Mouse (Mus musculus) heart, embryonic 10.5 days (tissue): Measurements from ENCODE around the gene Ranbp2. TPM values are rescaled to one million over a fixed set of nuclear protein-coding genes. Genes with fewer than 3 reads are reported as not detected.

Experiments
- DNase-seq: peaks from one replicate; pipeline ENCODE4 v3.0.0-alpha.2; 2017; ENCODE audit warnings: low spot score
- H3K27ac ChIP-seq: fragments of 300-500 bp; sonication (generic); 2 replicates; pipeline ENCODE4 v1.5.1; 2016; ENCODE audit warnings: mild to moderate bottlenecking
- H3K27me3 ChIP-seq: fragments of 300-500 bp; sonication (generic); 2 replicates; pipeline ENCODE4 v1.6.1; 2016; ENCODE audit warnings: mild to moderate bottlenecking; ENCODE audit not compliant: poor library complexity, insufficient read depth, severe bottlenecking
- H3K36me3 ChIP-seq: fragments of 300-500 bp; sonication (generic); 2 replicates; pipeline ENCODE4 v1.6.1; 2016; ENCODE audit warnings: mild to moderate bottlenecking, moderate library complexity
- H3K4me1 ChIP-seq: fragments of 300-500 bp; sonication (generic); 2 replicates; pipeline ENCODE4 v1.6.1; 2016; ENCODE audit warnings: mild to moderate bottlenecking
- H3K4me3 ChIP-seq: fragments of 300-500 bp; sonication (generic); 2 replicates; pipeline ENCODE4 v1.5.1; 2016; ENCODE audit warnings: mild to moderate bottlenecking, moderate library complexity
- H3K9me3 ChIP-seq: fragments of 300-500 bp; sonication (generic); 2 replicates; pipeline ENCODE4 v1.6.1; 2016; ENCODE audit warnings: mild to moderate bottlenecking, moderate library complexity
- WGBS: fragments of 180-500 bp; shearing (Covaris S2); methylation state at CpG from one replicate; pipeline ENCODE4 v1.1.7; 2016; 5-methylcytosine and 5-hydroxymethylcytosine counted together
- polyA plus RNA-seq: library from polyadenylated mRNA; unstranded; fragments of >200 nt; fragmentation: Nextera tagmentation; extraction: Ambion mirVana; gene quantifications from 2 replicates; pipeline ENCODE4 v1.2.1, GENCODE M21; 2016

Gene Ranbp2
- polyA plus RNA-seq, 1 experiment from 2014 or later: 20.2 TPM

DNA sequence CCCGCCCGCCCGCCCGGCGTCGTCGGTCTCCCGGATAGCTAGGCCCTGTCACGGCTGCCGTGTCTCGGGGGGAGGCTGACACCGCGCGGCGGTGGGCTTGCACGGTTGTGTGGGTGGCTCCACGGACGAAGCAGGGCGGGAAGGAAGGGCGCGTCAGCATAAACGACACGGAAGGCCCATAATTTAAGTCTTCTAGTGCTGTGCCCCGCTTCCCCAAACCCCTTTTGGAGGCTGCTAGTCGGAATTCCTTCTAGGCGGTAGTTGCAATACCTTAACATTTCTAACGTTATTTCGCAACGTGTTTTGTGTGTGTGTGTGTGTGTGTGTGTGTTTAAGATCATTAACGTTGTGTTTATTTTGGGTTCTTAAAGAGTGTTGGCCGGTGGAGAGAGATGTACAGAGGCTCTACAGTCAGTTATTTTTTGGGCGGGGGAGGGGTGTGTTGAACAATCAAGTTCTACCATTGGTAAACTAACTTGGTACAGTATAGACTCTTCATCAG is 611 bp downstream of the Ranbp2 start:
- Histone ChIP-seq H3K4me1 (peaks cover 8% of the 10 kb centered on the region; the same call in 1 of the 2 replicates), H3K27ac (peak overlapping the region; percentile 99), H3K4me3 (peak overlapping the region; percentile 100), H3K27me3 (no peaks in the 10 kb centered on the region), H3K9me3 (no peaks in the 10 kb centered on the region), H3K36me3 (peaks cover 3% of the 10 kb centered on the region; the same call in 1 of the 2 replicates)
- 0% methylated on average over 29 of the region's 32 CpGs for WGBS
- peak; percentile 80 for DNase-seq

DNA sequence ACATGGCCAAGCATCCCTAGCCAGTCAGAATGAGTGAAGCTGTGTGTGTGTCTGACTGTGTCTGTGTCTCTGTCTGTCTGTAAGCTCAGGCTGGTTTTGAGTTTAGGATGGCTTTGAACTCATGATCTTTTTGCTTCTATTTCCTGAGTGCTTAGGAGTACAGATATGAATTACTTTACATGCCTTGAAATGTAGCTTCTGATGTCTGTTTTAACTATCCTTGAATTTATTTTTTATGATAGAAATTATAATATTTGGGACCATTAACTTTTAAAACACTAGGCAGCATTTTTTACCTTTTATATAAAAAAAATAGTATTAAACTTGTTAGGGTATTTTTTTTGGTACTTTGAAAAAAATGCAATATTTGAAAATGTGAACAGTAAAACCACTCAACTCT is 4.9 kb downstream of the Ranbp2 start:
- no peak for DNase-seq
- Histone ChIP-seq H3K36me3 (peaks cover 43% of the 10 kb centered on the region), H3K27me3 (no peaks in the 10 kb centered on the region), H3K27ac (no peak overlapping the region), H3K9me3 (no peaks in the 10 kb centered on the region), H3K4me1 (peaks cover 3% of the 10 kb centered on the region; the same call in 1 of the 2 replicates), H3K4me3 (no peak overlapping the region)

DNA sequence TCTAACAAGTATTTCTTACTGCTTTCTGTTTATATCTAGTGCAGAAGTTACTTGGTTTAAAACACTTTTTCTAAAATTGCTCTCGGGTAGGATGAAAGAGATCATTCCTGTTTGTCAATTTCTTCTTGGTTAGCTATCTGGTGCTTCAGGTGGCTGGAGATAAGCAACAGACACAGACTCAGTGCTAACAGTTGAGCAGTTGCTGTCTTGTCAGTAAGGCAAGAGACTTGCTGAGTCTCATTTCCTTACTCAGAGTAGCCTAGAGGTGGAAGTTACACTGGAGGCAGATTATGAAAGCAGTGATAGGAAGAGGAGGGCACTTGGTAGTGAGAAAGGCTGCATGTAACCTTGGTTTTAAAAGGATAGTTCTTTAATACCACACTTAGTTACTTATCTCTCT is 5.5 kb downstream of the Ranbp2 start:
- 46% methylated on average over 1 of the region's 1 CpGs for WGBS
- H3K36me3 ChIP-seq: peaks cover 47% of the 10 kb centered on the region
- H3K27me3 ChIP-seq: no peaks in the 10 kb centered on the region

DNA sequence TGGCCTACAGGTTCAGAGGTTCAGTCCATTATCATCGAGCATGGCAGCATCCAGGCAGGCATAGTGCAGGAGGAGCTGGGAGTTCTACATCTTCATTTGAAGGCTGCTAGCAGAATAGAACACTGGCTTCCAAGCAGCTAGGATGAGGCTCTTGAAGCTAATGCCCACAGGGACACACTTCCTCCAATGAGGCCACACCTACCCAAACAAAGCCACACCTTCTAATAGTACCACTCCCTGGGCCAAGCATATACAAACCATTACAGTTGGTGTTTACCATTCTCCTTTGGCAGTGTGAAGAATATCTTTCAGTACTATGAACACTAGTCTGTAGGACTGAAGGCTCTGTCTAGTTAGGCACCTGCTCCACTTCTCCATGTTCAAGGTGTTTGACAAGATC is 13.2 kb downstream of the Ranbp2 start:
- no peak overlapping the region for H3K4me3 ChIP-seq
- WGBS: 89% methylated on average over 1 of the region's 1 CpGs
- no peaks in the 10 kb centered on the region for H3K4me1 ChIP-seq
- H3K9me3 ChIP-seq: no peaks in the 10 kb centered on the region
- DNase-seq: no peak
- H3K27ac ChIP-seq: no peak overlapping the region
- no peaks in the 10 kb centered on the region for H3K27me3 ChIP-seq
- H3K36me3 ChIP-seq: peaks cover 75% of the 10 kb centered on the region

More for the DNA sequence above, 5.5 kb downstream of the Ranbp2 start:
- DNase-seq: no peak
- Histone ChIP-seq H3K9me3 (no peaks in the 10 kb centered on the region), H3K4me3 (no peak overlapping the region), H3K4me1 (peaks cover 3% of the 10 kb centered on the region; the same call in 1 of the 2 replicates), H3K27ac (no peak overlapping the region)

DNA sequence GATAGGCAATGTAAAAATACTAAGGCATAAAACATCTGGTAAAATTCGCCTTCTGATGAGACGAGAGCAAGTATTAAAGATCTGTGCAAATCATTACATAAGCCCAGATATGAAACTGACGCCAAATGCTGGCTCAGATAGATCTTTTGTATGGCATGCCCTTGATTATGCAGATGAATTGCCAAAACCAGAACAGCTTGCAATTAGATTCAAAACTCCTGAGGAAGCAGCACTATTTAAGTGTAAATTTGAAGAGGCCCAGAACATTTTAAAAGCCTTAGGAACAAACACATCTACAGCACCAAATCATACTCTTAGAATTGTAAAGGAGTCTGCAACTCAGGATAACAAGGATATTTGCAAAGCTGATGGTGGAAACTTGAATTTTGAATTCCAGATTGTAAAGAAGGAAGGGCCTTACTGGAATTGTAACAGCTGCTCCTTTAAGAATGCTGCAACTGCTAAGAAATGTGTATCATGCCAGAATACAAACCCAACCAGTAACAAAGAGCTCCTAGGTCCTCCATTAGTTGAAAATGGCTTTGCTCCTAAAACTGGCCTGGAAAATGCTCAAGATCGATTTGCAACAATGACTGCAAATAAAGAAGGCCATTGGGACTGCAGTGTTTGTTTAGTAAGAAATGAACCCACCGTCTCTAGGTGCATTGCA is 30.5 kb downstream of the Ranbp2 start:
- Histone ChIP-seq H3K4me1 (no peaks in the 10 kb centered on the region), H3K27me3 (no peaks in the 10 kb centered on the region), H3K9me3 (no peaks in the 10 kb centered on the region), H3K36me3 (peaks cover 83% of the 10 kb centered on the region), H3K27ac (no peak overlapping the region), H3K4me3 (no peak overlapping the region)
- 93% methylated on average over 5 of the region's 5 CpGs for WGBS
- no peak for DNase-seq

DNA sequence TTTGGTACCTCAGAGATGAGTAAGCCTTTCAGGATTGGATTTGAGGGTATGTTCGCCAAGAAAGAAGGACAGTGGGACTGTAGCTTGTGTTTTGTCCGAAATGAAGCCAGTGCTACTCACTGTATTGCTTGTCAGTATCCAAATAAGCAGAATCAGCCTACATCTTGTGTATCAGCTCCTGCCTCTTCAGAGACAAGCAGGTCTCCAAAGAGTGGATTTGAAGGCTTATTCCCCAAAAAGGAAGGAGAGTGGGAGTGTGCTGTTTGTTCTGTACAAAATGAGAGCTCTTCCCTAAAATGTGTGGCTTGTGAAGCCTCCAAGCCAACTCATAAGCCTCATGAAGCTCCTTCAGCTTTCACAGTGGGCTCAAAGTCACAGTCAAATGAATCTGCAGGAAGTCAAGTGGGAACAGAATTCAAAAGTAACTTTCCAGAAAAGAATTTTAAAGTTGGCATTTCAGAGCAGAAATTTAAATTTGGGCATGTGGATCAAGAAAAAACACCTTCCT is 31.4 kb downstream of the Ranbp2 start:
- Histone ChIP-seq H3K27ac (no peak overlapping the region), H3K9me3 (no peaks in the 10 kb centered on the region), H3K27me3 (no peaks in the 10 kb centered on the region), H3K4me1 (no peaks in the 10 kb centered on the region), H3K4me3 (no peak overlapping the region), H3K36me3 (peaks cover 85% of the 10 kb centered on the region)
- no peak for DNase-seq
- 92% methylated on average over 2 of the region's 2 CpGs for WGBS

DNA sequence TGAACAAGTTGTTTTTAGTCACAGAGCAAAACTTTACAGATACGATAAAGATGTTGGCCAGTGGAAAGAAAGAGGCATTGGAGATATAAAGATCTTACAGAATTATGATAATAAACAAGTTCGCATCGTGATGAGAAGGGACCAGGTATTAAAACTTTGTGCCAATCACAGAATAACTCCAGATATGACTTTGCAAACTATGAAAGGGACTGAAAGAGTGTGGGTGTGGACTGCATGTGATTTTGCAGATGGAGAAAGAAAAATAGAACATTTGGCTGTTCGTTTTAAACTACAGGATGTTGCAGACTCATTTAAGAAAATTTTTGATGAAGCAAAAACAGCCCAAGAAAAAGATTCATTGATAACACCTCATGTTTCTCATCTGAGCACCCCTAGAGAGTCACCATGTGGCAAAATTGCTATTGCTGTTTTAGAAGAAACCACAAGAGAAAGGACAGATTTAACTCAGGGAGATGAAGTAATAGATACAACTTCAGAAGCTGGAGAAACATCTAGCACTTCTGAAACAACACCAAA is 33.3 kb downstream of the Ranbp2 start:
- 89% methylated on average over 4 of the region's 4 CpGs for WGBS
- Histone ChIP-seq H3K27me3 (no peaks in the 10 kb centered on the region), H3K4me3 (no peak overlapping the region), H3K9me3 (no peaks in the 10 kb centered on the region), H3K36me3 (peaks cover 93% of the 10 kb centered on the region), H3K4me1 (no peaks in the 10 kb centered on the region), H3K27ac (no peak overlapping the region)
- DNase-seq: no peak

DNA sequence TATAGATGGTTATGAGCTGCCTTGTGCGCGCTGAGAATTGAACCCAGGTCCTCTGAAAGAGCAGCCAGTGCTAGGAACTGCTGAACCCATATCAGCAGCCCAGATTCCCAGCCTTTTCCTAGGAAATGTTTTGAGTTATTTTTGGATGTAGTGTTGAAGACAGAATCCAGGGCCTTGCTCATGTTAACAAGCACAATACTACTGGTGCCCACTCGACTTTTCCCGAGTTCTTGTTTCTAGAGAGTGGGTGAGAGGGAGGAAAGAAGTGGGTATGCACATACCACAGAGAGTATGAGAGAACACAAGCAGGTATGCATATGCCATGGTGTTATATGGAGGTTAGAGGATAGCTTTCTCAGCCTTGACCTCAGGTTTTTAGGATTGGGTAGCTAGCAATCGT is 44.3 kb downstream of the Ranbp2 start:
- no peak for DNase-seq
- H3K9me3 ChIP-seq: no peaks in the 10 kb centered on the region
- no peak overlapping the region for H3K4me3 ChIP-seq
- H3K4me1 ChIP-seq: no peaks in the 10 kb centered on the region
- 80% methylated on average over 5 of the region's 5 CpGs for WGBS
- H3K27me3 ChIP-seq: no peaks in the 10 kb centered on the region
- peaks cover 82% of the 10 kb centered on the region for H3K36me3 ChIP-seq
- no peak overlapping the region for H3K27ac ChIP-seq

DNA sequence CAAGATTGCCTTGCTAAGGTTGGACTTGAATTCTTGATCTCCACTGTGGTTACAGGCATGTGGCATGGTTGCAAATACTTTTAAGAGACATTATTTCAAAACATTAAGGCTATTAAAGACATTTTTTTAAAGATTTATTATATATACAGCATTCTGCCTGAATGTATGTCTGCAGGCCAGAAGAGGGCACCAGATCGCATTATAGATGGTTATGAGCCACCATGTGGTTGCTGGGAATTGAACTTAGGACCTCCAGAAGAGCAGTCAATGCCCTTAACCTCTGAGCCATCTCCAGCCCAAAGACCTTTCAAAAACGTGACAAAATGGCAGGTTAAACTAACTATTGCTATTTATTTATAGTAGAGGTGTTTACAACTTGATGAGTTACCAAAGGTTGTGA is 48.9 kb downstream of the Ranbp2 start:
- Histone ChIP-seq H3K27ac (no peak overlapping the region), H3K4me3 (no peak overlapping the region), H3K9me3 (no peaks in the 10 kb centered on the region), H3K4me1 (no peaks in the 10 kb centered on the region), H3K36me3 (peaks cover 53% of the 10 kb centered on the region), H3K27me3 (no peaks in the 10 kb centered on the region)
- no peak for DNase-seq
- WGBS: 73% methylated on average over 2 of the region's 2 CpGs

DNA sequence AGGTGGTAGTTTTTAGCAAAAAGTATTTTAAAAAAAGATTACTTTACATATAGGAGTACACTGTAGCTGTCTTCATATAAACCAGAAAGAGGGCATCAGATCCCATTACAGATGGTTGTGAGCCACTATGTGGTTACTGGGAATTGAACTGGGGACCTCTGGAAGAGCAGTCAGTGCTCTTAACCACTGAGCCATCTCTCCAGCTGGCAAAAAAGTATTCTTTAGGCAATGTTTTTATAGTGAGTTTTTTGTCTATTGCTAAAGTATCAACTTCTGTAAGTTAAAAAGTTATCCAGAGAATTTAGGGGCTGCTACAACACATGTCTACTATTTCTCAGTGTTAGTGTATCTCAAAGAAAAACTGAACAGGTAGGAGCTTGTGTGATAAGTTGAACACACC is 50.0 kb downstream of the Ranbp2 start:
- H3K9me3 ChIP-seq: no peaks in the 10 kb centered on the region
- peaks cover 43% of the 10 kb centered on the region for H3K36me3 ChIP-seq
- no peak for DNase-seq
- H3K4me3 ChIP-seq: no peak overlapping the region
- no peak overlapping the region for H3K27ac ChIP-seq
- H3K27me3 ChIP-seq: no peaks in the 10 kb centered on the region
- H3K4me1 ChIP-seq: no peaks in the 10 kb centered on the region

DNA sequence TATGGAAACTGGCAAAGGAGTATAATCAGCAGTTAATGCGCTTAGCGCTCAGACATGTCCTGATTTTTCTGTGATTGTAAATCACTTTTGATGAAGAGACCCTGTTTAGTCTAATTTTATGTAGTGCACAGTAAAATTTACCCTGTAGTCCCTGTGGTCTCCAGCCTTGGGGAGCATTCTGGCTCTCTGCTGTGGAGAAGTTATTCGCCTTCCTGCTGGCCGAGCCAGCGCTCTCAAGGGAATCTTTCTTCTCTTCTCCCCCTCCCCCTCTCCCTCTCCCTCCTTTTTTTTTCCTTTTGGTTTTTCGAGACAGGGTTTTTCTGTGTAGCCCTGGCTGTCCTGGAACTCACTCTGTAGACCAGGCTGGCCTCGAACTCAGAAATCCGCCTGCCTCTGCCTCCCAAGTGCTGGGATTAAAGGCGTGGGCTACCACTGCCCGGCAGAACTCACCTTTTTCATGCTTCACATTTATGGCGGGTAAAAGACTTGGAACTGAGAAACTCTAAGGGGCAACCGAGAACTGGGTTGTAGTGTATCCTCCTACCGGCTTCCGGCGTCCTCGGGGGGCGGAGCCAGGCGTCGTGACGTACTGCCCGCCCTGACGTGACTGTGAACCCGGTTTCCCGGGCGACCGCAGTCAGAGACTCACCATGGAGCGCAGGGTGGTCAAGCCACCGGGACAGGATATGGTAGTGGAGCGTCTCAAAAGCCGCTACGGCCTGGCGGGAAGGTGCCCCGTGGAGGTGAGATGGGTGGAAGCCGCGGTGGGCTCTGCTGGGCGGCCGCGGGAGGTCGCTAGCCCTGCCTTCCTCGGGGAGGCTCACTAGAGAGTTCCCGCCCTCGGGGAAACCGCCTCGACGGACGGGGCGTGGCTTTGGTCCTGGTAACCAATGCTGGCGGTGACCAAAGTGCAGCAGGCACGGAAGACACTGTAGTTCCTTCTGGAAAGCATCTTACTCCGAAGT is 50.9 kb downstream of the Ranbp2 start, which contains the start of gene Ccdc138:
Gene Ccdc138 (plus strand): TSS at position 629 of the 965 bp plus-strand sequence.
- Histone ChIP-seq H3K4me1 (no peaks in the 10 kb centered on the region), H3K27ac (peak within 1 kb of the TSS; percentile 94), H3K36me3 (peaks cover 36% of the 10 kb centered on the region), H3K9me3 (no peaks in the 10 kb centered on the region), H3K27me3 (no peaks in the 10 kb centered on the region), H3K4me3 (peak within 1 kb of the TSS; percentile 81)
- peak; percentile 96 for DNase-seq
- WGBS: 1% methylated on average over 50 of the region's 50 CpGs

DNA sequence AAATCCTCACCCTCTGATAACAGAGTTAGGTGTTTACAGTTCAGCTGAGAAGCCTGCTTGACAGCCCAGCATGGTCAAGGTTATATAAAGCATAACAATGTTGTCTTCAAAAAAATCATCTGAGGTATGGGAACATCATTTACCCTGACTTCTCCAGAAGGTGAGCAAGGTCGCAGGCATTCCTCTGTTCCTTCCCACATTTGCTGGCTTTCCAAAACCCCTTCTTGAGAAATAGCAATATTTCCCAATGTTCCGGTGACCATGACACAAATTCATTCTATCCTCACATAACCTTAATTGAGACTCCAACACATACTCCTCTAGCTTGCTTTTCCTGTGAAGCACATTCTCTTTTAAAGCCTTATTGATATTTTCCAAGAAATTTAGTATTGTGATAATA is 51.8 kb downstream of the Ranbp2 start:
- WGBS: 64% methylated on average over 2 of the region's 2 CpGs
- Histone ChIP-seq H3K4me1 (no peaks in the 10 kb centered on the region), H3K36me3 (peaks cover 31% of the 10 kb centered on the region), H3K4me3 (peak overlapping the region; percentile 81), H3K9me3 (no peaks in the 10 kb centered on the region), H3K27me3 (no peaks in the 10 kb centered on the region), H3K27ac (peak overlapping the region; percentile 94)
- no peak for DNase-seq

DNA sequence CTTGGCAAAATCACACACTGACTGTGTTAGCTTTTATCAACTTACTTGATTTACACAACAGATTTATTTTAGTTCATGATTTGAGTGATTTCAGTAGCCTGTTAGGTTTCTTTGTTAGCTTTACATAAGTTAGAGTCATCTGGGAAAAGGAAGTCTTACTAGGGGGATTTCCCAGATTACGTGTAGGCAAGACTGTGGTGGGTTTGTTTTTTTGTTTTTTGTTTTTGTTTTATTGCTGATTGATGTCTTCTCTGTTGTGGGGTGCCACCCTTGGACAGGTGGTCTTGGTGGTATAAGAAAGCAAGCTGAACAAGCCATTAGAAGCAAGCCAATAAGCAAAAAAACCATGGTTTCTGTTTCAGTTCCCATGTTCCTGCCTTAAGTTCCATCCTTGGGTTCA is 82.6 kb downstream of the Ranbp2 start:
- Histone ChIP-seq H3K27me3 (no peaks in the 10 kb centered on the region), H3K4me3 (no peak overlapping the region), H3K4me1 (no peaks in the 10 kb centered on the region), H3K36me3 (peaks cover 30% of the 10 kb centered on the region; the same call in 1 of the 2 replicates), H3K27ac (no peak overlapping the region), H3K9me3 (no peaks in the 10 kb centered on the region)
- DNase-seq: no peak
- 85% methylated on average over 1 of the region's 1 CpGs for WGBS
